Comparison of ENCODE assay signal across 10 mouse cellular contexts in genomic region chr12:83923486-83923859, GRCm38 (mm10). TPM values are rescaled to one million over a fixed set of nuclear protein-coding genes. Genes with fewer than 3 reads are reported as not detected.
DNase-seq lines count a peak whose midpoint lies in the region; ATAC-seq and TF ChIP-seq lines count a peak whose summit lies in the region.
"Had no signal": no experiment of that assay in that cellular context is flagged by ENCODE, and none has a peak within 500 bp of the region (broad histone marks: within the 10 kb centered on the region; RNA-seq: fewer than 3 reads in every experiment).

No protein-coding gene starts in this region.

- peak overlapping the region in 1 of 2 experiments; percentile 46; a peak in 1 of 4 replicates for H3K27ac ChIP-seq in heart, embryonic 14.5 days (replicated peaks in 1 of 2; ENCODE audit: control insufficient read depth in 1 of 2, insufficient read depth in 1 of 2, low read depth in 2 of 2, low read length in 2 of 2)
- H3K27ac ChIP-seq in liver, embryonic 12.5 days, result peak overlapping the region; percentile 30; the same call in 1 of the 2 replicates
- H3K27ac ChIP-seq in intestine, embryonic 14.5 days (ENCODE audit: low read depth), result no peak overlapping the region

- H3K9ac ChIP-seq in heart, embryonic 14.5 days (ENCODE audit: low read length), result peak overlapping the region; percentile 80; the same call in 1 of the 2 replicates
- no peak overlapping the region; the same call in 1 of the 2 replicates for H3K9ac ChIP-seq in liver, embryonic 12.5 days
- H3K9ac ChIP-seq in intestine, embryonic 14.5 days (ENCODE audit: low read length), result no peak overlapping the region

- H3K79me2 ChIP-seq in myocyte (ENCODE audit: control insufficient read depth, insufficient read depth), result peaks cover 12% of the 10 kb centered on the region

- intact Hi-C loops in heart, postnatal 10 days (cut with DNase I), result loop anchor here (2.0 kb wide), 1 partner anchor 25 kb away; no protein-coding TSS in a partner anchor

- no peak for DNase-seq in heart, postnatal 10 days
- DNase-seq in liver, result no peak
- no peak for DNase-seq in intestine, embryonic 14.5 days (ENCODE audit: low spot score)
- no peak for DNase-seq in adrenal gland, postnatal 36 days
- DNase-seq: right cerebral cortex, adult 18-20 months; thymus, postnatal 25 days had no signal

- peaks cover 14 to 35% of the 10 kb centered on the region in 2 experiments for H3K4me1 ChIP-seq in heart, embryonic 14.5 days (ENCODE audit: control insufficient read depth in 2 of 2, insufficient read depth in 2 of 2, low read length in 2 of 2)
- H3K4me1 ChIP-seq in liver, embryonic 12.5 days, result peaks cover 58% of the 10 kb centered on the region
- peaks cover 24% of the 10 kb centered on the region for H3K4me1 ChIP-seq in intestine, embryonic 14.5 days (replicated peaks; ENCODE audit: control insufficient read depth, insufficient read depth, low read length)

- peak overlapping the region; percentile 65; the same call in 1 of the 2 replicates for H3K4me2 ChIP-seq in heart, embryonic 14.5 days (ENCODE audit: low read length)
- H3K4me2 ChIP-seq in liver, embryonic 12.5 days, result peak overlapping the region; percentile 77
- H3K4me2 ChIP-seq in intestine, embryonic 14.5 days (ENCODE audit: low read length), result peak overlapping the region; percentile 58; the same call in 1 of the 2 replicates
- H3K4me2 ChIP-seq in myocyte (ENCODE audit: low read depth), result peak overlapping the region; percentile 89

- no peaks in the 10 kb centered on the region for H3K27me3 ChIP-seq in heart, embryonic 14.5 days (ENCODE audit: control insufficient read depth, insufficient read depth, low read length)
- no peaks in the 10 kb centered on the region for H3K27me3 ChIP-seq in liver, embryonic 12.5 days (replicated peaks)
- H3K27me3 ChIP-seq in intestine, embryonic 14.5 days (replicated peaks; ENCODE audit: control insufficient read depth, insufficient read depth, low read length), result no peaks in the 10 kb centered on the region
- H3K27me3 ChIP-seq in myocyte (ENCODE audit: control insufficient read depth, insufficient read depth, insufficient read length), result no peaks in the 10 kb centered on the region

- H3ac ChIP-seq in myocyte (ENCODE audit: control insufficient read depth, insufficient read length), result no peak overlapping the region

- no peak overlapping the region for H3K4me3 ChIP-seq in heart, embryonic 14.5 days (ENCODE audit: control insufficient read depth in 1 of 2, insufficient read depth in 1 of 2, low read depth in 1 of 2, low read length in 2 of 2)
- no peak overlapping the region for H3K4me3 ChIP-seq in liver, embryonic 12.5 days
- H3K4me3 ChIP-seq in intestine, embryonic 14.5 days (ENCODE audit: low read depth, low read length), result no peak overlapping the region
- H3K4me3 ChIP-seq in myocyte, result no peak overlapping the region

- 30% methylated on average over 1 of the region's 1 CpGs for WGBS in heart, embryonic 14.5 days
- 60% methylated on average over 1 of the region's 1 CpGs for WGBS in liver, embryonic 12.5 days (ENCODE audit: insufficient replicate concordance)
- WGBS in intestine, embryonic 14.5 days, result 83% methylated on average over 1 of the region's 1 CpGs

- no peaks in the 10 kb centered on the region for H3K9me3 ChIP-seq in heart, embryonic 14.5 days (ENCODE audit: control insufficient read depth, low read length)
- H3K9me3 ChIP-seq in liver, embryonic 12.5 days (replicated peaks), result no peaks in the 10 kb centered on the region
- H3K9me3 ChIP-seq in intestine, embryonic 14.5 days (ENCODE audit: control insufficient read depth, low read length), result no peaks in the 10 kb centered on the region

- ATAC-seq in heart, embryonic 14.5 days (ENCODE audit: insufficient number of reproducible peaks, insufficient read depth, low FRiP score, low read depth), result no peak
- no peak for ATAC-seq in liver, embryonic 12.5 days
- no peak for ATAC-seq in intestine, embryonic 14.5 days (replicated peaks; ENCODE audit: low FRiP score, low TSS enrichment, low read depth)
- ATAC-seq: CD4-positive, CD25-positive, alpha-beta regulatory T cell, adult 4 months had no signal

- no peaks in the 10 kb centered on the region for H3K36me3 ChIP-seq in heart, embryonic 14.5 days (ENCODE audit: control insufficient read depth, insufficient read depth, low read length)
- H3K36me3 ChIP-seq in liver, embryonic 12.5 days, result no peaks in the 10 kb centered on the region
- H3K36me3 ChIP-seq in intestine, embryonic 14.5 days (ENCODE audit: control insufficient read depth, insufficient read depth, low read length), result no peaks in the 10 kb centered on the region
- no peaks in the 10 kb centered on the region for H3K36me3 ChIP-seq in myocyte (ENCODE audit: control insufficient read depth, insufficient read depth)

- no peak for TF ChIP-seq POLR2A in myocyte (IDR thresholded peaks at IDR 0.05; ENCODE audit: insufficient read length, low read depth)

TF ChIP-seq in myocyte, 11 proteins besides CTCF, POLR2A, EP300 and RAD21:
- TF ChIP-seq E2F4 (IDR thresholded peaks at IDR 0.05; ENCODE audit: insufficient read depth) (no peak), USF1 (IDR thresholded peaks at IDR 0.05; ENCODE audit: low read depth) (no peak)

RNA-seq across cellular contexts. Expression of gene Numb, which starts 1.7 kb away (rescaled TPM):
- 29.9 and 31.8 TPM in 2 replicates for polyA plus RNA-seq in heart, embryonic 14.5 days (2014; fragmentation: Nextera tagmentation; extraction: Ambion mirVana)
- 10 to 100 TPM; 42.7 to 45.1 TPM for total RNA-seq in heart, postnatal 10 days (2021)
- 17.7 and 18.4 TPM in 2 replicates for polyA plus RNA-seq in liver, embryonic 12.5 days (2016; fragmentation: Nextera tagmentation; extraction: Ambion mirVana)
- polyA plus RNA-seq in intestine, embryonic 14.5 days (2014; fragmentation: Nextera tagmentation; extraction: Ambion mirVana), result 30.1 and 32.2 TPM in 2 replicates
- polyA plus RNA-seq in myocyte (2012; fragmentation: generic; extraction: Trizol), result 10.0 TPM
- 10 to 100 TPM; 46.2 to 49.9 TPM for total RNA-seq in adrenal gland, postnatal 36 days (2021)

RNA-seq across cellular contexts. Expression of gene Riox1, which starts 26.9 kb away (rescaled TPM):
- 7.8 and 9.2 TPM in 2 replicates for polyA plus RNA-seq in heart, embryonic 14.5 days (2014; fragmentation: Nextera tagmentation; extraction: Ambion mirVana)
- 1 to 10 TPM; 7.2 to 7.7 TPM for total RNA-seq in heart, postnatal 10 days (2021)
- 22.3 and 22.8 TPM in 2 replicates for polyA plus RNA-seq in liver, embryonic 12.5 days (2016; fragmentation: Nextera tagmentation; extraction: Ambion mirVana)
- polyA plus RNA-seq in intestine, embryonic 14.5 days (2014; fragmentation: Nextera tagmentation; extraction: Ambion mirVana), result 13.0 and 17.2 TPM in 2 replicates
- polyA plus RNA-seq in myocyte (2012; fragmentation: generic; extraction: Trizol), result 14.2 TPM
- total RNA-seq in adrenal gland, postnatal 36 days (2021), result 10 to 100 TPM; 15.4 to 17.3 TPM
